Mouse (Mus musculus) stomach, adult 2 months (tissue): Measurements from ENCODE around the gene Samd1. TPM values are rescaled to one million over a fixed set of nuclear protein-coding genes. Genes with fewer than 3 reads are reported as not detected.

Source experiments
- polyA plus RNA-seq: library from polyadenylated mRNA; depleted of rRNA; stranded (reverse); fragments of >200 nt; gene quantifications from 2 replicates; pipeline ENCODE4 v1.2.3, GENCODE M21; 2012; rRNA removed

The Samd1 gene
- polyA plus RNA-seq, result 32.0 and 40.5 TPM in 2 replicates

GRCm38 (mm10) chr8:83997511-83998141, at the start of gene Samd1:
Gene Samd1 (plus strand): TSS chr8:83997672.

GRCm38 (mm10) chr8:83955106-83955957, 42.1 kb upstream of the Samd1 start, which contains the start of the genes Gm10644 and Asf1b:
Gene Gm10644 (minus strand): TSS chr8:83955205.
Gene Asf1b (plus strand): TSS chr8:83955507.

GRCm38 (mm10) chr8:83972150-83973120, 25.0 kb upstream of the Samd1 start, which contains the start of gene Prkaca:
Gene Prkaca (plus strand): TSS chr8:83972993.

GRCm38 (mm10) chr8:84001281-84002000, 4.0 kb downstream of the Samd1 start, which contains the start of gene 1700067K01Rik:
Gene 1700067K01Rik (plus strand): TSS chr8:84001502.

GRCm38 (mm10) chr8:84011705-84012498, 14.4 kb downstream of the Samd1 start, which contains the start of gene 2210011C24Rik:
Gene 2210011C24Rik (minus strand): TSS chr8:84012171.

GRCm38 (mm10) chr8:84021096-84021495, 23.6 kb downstream of the Samd1 start, which contains the start of gene Palm3:
Gene Palm3 (plus strand): TSS chr8:84021471.

GRCm38 (mm10) chr8:84042066-84042947, 44.8 kb downstream of the Samd1 start, which contains the start of gene Il27ra:
Gene Il27ra (minus strand): TSS chr8:84042589.

GRCm38 (mm10) chr8:84044900-84045299, 47.4 kb downstream of the Samd1 start, which contains the start of gene Rln3:
Gene Rln3 (minus strand): TSS chr8:84045000.

Other genes with a start within 250 kb of the Samd1 start
- 10.3 and 14.2 TPM in 2 replicates for gene Adgrl1, start 97.6 kb upstream of the Samd1 start, polyA plus RNA-seq
- 0.30 and 0.56 TPM in 2 replicates for gene Gm10644, start 42.5 kb upstream of the Samd1 start, polyA plus RNA-seq
- gene Asf1b, start 42.2 kb upstream of the Samd1 start, polyA plus RNA-seq, result 8.1 and 10.6 TPM in 2 replicates
- 27.2 and 27.6 TPM in 2 replicates for gene Prkaca, start 24.7 kb upstream of the Samd1 start, polyA plus RNA-seq
- gene 1700067K01Rik, start 3.8 kb downstream of the Samd1 start, polyA plus RNA-seq, result 0.24 and 0.40 TPM in 2 replicates
- 17.9 and 33.1 TPM in 2 replicates for gene 2210011C24Rik, start 14.5 kb downstream of the Samd1 start, polyA plus RNA-seq
- 1.7 and 1.8 TPM in 2 replicates for gene Palm3, start 23.8 kb downstream of the Samd1 start, polyA plus RNA-seq
- 0.48 and 0.91 TPM in 2 replicates for gene Il27ra, start 44.9 kb downstream of the Samd1 start, polyA plus RNA-seq
- gene Rln3, start 47.3 kb downstream of the Samd1 start, polyA plus RNA-seq, result 0.22 and 0.30 TPM in 2 replicates
- gene Gm10643, start 67.5 kb downstream of the Samd1 start, polyA plus RNA-seq, result 0.11 and 0.22 TPM in 2 replicates
- 12.3 and 13.3 TPM in 2 replicates for gene Rfx1, start 69.2 kb downstream of the Samd1 start, polyA plus RNA-seq
- gene Dcaf15, start 107.1 kb downstream of the Samd1 start, polyA plus RNA-seq, result 24.1 and 24.4 TPM in 2 replicates
- gene Podnl1, start 128.3 kb downstream of the Samd1 start, polyA plus RNA-seq, result 0.61 and 0.99 TPM in 2 replicates
- 25.5 and 27.2 TPM in 2 replicates for gene Cc2d1a, start 150.3 kb downstream of the Samd1 start, polyA plus RNA-seq
- gene 4930432K21Rik, start 150.4 kb downstream of the Samd1 start, polyA plus RNA-seq, result 0.05 and 0.38 TPM in 2 replicates
- gene Nanos3, start 187.5 kb downstream of the Samd1 start, polyA plus RNA-seq, result 0.49 and 1.1 TPM in 2 replicates
- gene Zswim4, start 239.4 kb downstream of the Samd1 start, polyA plus RNA-seq, result 12.3 and 16.5 TPM in 2 replicates